Mouse (Mus musculus): ENCODE measurements around the gene B3gnt2. TPM values are rescaled to one million over a fixed set of nuclear protein-coding genes. Genes with fewer than 3 reads are reported as not detected.

B3gnt2 gene
- polyA plus RNA-seq, 1 experiment from 2014 or later, result 2.9 TPM

DNA sequence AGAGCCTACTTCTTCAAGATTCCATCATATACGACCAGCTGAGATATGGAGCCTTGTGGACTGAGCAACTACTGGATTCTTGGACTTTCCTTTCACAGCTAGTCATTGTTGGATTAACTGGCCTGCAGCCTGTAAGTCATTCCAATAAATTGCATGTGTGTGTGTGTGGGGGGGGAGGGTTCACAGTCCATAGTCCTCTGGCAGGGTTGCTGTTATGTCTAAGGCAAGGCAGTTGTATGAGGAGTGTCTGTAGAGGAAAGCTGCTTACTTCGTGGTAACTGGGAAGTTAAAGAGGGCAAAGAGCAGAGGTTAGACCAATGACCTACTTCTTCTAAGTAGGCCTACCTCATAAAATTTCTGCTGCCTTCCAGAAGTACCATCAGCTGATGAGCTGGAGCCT lies 22.9 kb upstream of the B3gnt2 start:
- Histone ChIP-seq H3K9me3 (no peaks in the 10 kb centered on the region), H3K4me3 (no peak overlapping the region), H3K27me3 (ENCODE audit: insufficient read depth, poor library complexity, severe bottlenecking) (no peaks in the 10 kb centered on the region), H3K36me3 (no peaks in the 10 kb centered on the region), H3K4me1 (no peaks in the 10 kb centered on the region; the same call in 1 of the 2 replicates), H3K27ac (no peak overlapping the region)
- 80% methylated on average over 2 of the region's 2 CpGs for WGBS
- no peak for DNase-seq (ENCODE audit: low spot score)

DNA sequence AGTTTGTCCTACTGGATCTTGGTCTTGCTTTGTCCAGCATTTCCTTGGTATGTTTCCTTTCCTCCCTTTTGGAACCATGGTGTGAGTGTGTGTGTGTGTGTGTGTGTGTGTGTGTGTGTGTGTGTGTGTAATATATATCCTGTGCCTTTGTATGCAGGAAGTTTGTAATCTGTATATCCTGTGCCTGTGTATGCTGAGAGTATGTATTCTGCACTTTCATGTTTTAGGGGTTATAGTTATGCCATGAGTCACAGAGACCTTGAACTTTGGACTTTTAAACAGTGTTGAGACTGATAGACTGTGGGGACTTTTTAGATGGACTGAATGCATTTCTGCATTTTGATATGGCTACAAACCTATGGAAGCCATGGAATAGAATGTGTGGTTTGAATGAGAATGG lies 22.2 kb upstream of the B3gnt2 start:
- DNase-seq (ENCODE audit: low spot score), result no peak
- Histone ChIP-seq H3K4me3 (no peak overlapping the region), H3K36me3 (no peaks in the 10 kb centered on the region), H3K9me3 (no peaks in the 10 kb centered on the region), H3K4me1 (no peaks in the 10 kb centered on the region; the same call in 1 of the 2 replicates), H3K27ac (no peak overlapping the region), H3K27me3 (ENCODE audit: insufficient read depth, poor library complexity, severe bottlenecking) (no peaks in the 10 kb centered on the region)

DNA sequence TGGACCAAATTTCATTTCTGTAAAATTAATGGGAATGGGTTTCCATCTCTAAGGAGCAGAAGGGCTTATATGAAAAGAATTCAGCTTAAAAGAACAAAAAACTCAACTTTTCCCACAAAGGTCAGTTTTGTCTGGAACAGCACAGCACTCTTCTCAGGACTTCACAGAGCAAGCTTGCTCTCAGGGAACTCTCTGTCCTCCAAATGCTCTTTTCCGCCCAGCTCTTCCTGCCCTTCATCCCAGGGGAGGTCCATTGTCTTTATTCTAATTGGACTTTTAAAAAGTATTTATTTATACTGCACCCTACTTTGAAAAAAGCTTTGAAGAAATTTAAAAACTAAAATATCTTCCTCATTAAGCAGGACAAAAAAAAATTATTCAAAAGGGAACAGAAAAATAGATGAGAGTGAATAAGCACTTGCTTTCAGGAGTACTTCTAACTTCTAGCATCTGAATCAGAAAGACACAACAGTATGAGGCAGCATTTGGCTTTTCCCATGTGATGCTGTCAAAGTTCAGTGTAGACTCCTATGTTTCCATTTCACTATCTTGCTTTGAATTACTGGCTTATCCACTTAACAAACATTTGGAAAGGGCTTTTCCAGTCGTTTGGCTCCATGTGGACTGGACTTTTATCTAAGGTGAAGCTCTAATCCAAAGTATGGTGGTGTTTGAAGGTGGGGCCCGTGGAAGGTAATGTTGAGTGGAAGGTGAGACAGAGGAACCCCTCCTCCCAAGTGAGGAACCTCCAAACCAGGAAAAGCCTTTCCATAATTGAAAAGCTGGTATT lies 19.8 kb upstream of the B3gnt2 start:
- 55% methylated on average over 3 of the region's 3 CpGs for WGBS
- H3K4me1 ChIP-seq, result no peaks in the 10 kb centered on the region
- no peak overlapping the region for H3K4me3 ChIP-seq
- no peaks in the 10 kb centered on the region for H3K27me3 ChIP-seq (ENCODE audit: insufficient read depth, poor library complexity, severe bottlenecking)
- DNase-seq (ENCODE audit: low spot score), result no peak
- H3K9me3 ChIP-seq, result no peaks in the 10 kb centered on the region
- H3K36me3 ChIP-seq, result no peaks in the 10 kb centered on the region
- H3K27ac ChIP-seq, result no peak overlapping the region

DNA sequence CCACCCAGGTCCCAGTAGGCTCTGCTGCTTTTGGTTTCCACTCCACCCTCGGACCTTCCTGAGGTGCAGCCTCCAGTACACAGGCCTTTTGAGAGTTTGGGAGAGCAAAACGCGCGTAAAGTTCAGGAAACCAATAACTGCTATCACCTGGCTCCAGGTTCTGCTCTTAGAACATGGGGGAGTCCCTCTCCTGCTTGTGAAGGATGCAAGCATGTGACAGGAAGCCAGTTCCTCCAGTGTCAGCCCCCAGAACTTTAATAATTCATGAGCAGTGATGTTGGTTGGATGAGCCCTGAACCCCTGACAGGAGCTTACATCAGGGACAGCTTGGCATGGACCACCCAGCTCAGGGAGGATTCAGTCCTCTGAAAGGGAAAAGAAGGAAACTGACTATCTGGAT lies 18.9 kb upstream of the B3gnt2 start:
- H3K4me3 ChIP-seq, result no peak overlapping the region
- no peak for DNase-seq (ENCODE audit: low spot score)
- H3K4me1 ChIP-seq, result no peaks in the 10 kb centered on the region
- H3K27ac ChIP-seq, result no peak overlapping the region
- no peaks in the 10 kb centered on the region for H3K36me3 ChIP-seq
- no peaks in the 10 kb centered on the region for H3K27me3 ChIP-seq (ENCODE audit: insufficient read depth, poor library complexity, severe bottlenecking)
- 81% methylated on average over 4 of the region's 4 CpGs for WGBS
- no peaks in the 10 kb centered on the region for H3K9me3 ChIP-seq

DNA sequence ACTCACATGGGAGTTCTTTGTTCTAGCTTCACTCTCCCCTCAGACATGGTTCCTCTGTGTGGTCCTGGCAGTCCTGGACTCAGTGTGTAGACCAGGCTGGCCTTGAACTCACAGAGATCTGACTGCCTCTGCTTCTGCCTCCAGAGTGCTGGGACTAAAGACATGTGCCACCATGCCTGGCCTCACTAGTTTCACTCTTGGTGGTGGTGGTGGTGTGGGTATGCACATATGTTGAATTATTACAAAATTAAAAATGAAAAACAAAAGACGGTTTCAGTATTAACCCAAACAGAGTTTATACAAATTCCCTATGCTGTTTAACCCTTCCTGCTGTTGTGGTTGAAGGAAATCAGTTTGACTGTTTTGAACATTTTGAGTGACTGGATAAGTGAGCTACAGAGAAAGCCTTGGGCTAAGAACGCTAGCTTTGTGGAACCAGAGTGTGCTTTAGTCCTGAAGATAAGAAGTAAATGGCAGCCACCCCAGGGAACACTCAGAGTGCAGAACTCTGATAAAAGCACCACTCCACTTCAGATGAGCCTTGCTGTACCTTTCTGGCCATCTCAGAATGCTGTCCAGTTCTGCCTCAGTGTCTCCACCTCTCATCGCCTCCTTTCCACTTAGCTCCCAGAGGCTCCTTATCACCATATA lies 16.0 kb upstream of the B3gnt2 start:
- Histone ChIP-seq H3K4me1 (no peaks in the 10 kb centered on the region), H3K27ac (no peak overlapping the region), H3K4me3 (no peak overlapping the region), H3K36me3 (no peaks in the 10 kb centered on the region), H3K9me3 (no peaks in the 10 kb centered on the region), H3K27me3 (ENCODE audit: insufficient read depth, poor library complexity, severe bottlenecking) (no peaks in the 10 kb centered on the region)
- no peak for DNase-seq (ENCODE audit: low spot score)
- WGBS, result 64% methylated on average over 3 of the region's 3 CpGs

DNA sequence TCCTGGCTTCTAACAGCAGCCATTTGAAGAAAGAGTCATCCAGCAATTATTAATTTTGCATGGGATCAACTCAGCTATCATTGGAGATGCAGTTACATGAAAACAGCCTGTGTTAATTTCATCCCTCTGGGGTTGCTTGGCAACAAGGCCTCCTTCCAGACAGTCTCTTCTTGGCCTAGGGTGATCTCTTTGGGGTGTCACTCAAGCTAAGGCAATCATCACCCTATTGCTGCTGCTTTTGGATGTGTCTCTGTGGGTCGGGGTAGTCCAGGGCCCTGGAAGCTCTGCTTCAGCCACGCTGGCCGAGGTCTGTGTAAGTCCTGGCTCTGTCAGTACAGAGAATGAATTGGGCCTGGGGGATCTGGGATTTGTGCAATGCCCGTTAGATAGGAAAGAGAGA lies 14.5 kb upstream of the B3gnt2 start:
- Histone ChIP-seq H3K4me3 (no peak overlapping the region), H3K27ac (no peak overlapping the region), H3K27me3 (ENCODE audit: insufficient read depth, poor library complexity, severe bottlenecking) (no peaks in the 10 kb centered on the region), H3K9me3 (no peaks in the 10 kb centered on the region), H3K36me3 (no peaks in the 10 kb centered on the region), H3K4me1 (no peaks in the 10 kb centered on the region)
- no peak for DNase-seq (ENCODE audit: low spot score)
- 74% methylated on average over 4 of the region's 4 CpGs for WGBS

DNA sequence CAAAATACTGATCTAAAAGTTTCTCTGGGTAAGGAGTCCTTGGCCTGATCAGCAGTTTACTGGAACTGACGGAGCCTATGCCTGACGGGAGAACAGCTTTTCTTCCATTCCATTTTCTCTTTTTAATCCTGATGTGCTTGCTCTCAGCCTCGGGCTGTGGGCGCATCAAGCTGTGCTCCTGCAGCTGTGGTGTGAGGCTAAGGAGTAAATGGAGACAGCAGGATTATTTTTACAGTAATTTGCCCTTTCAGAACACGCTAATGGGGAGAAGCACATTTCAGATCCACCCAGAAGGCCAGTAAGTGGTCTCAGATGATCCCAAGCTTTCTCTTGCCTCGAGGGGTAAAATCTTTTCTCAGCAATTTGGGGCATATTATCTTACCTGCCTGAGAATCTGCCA lies 14.0 kb upstream of the B3gnt2 start:
- 74% methylated on average over 6 of the region's 6 CpGs for WGBS
- no peaks in the 10 kb centered on the region for H3K27me3 ChIP-seq (ENCODE audit: insufficient read depth, poor library complexity, severe bottlenecking)
- H3K4me1 ChIP-seq, result no peaks in the 10 kb centered on the region
- no peak overlapping the region for H3K4me3 ChIP-seq
- no peaks in the 10 kb centered on the region for H3K9me3 ChIP-seq
- H3K36me3 ChIP-seq, result no peaks in the 10 kb centered on the region
- no peak for DNase-seq (ENCODE audit: low spot score)
- no peak overlapping the region for H3K27ac ChIP-seq

DNA sequence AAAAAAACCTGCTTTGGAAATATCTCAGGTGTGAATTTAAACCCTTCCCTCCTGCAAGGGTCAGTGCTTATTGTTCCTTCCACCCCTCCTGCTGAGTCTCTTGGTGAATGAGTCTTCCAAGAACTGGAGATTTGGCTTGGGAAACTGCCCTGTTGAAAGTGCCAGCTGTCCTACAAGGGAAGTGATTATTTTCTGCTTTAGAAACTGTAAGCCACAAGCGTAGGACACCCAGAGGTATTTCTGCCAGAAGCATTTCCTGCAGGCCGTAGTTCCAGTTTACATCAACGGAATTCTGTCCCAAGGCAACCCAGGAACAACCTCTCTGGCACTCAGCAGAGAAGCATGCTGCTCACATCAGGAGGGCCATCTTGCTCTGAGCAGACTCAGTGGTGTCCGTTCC lies 12.6 kb upstream of the B3gnt2 start:
- DNase-seq (ENCODE audit: low spot score), result no peak
- H3K4me1 ChIP-seq, result no peaks in the 10 kb centered on the region
- H3K36me3 ChIP-seq, result no peaks in the 10 kb centered on the region
- H3K27me3 ChIP-seq (ENCODE audit: insufficient read depth, poor library complexity, severe bottlenecking), result no peaks in the 10 kb centered on the region
- no peaks in the 10 kb centered on the region for H3K9me3 ChIP-seq
- WGBS, result 64% methylated on average over 4 of the region's 4 CpGs
- no peak overlapping the region for H3K27ac ChIP-seq
- H3K4me3 ChIP-seq, result no peak overlapping the region

DNA sequence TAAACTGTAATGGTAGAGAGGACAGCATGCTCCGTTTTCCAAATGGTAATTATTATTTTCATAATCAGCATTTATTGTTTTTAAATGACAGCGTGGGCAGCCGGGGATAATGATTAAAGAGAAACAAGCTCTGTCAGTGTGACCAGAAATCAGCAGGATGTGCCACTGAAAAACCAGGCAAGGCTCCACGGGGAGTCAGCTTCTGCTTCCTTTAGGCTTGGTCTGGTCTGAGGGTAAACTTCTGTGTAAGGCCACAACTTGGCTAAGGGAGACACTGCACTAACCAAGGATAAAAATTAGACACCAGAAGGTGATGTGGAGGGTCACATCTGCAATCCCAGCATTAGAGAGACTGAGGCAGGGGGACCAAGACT lies 11.5 kb upstream of the B3gnt2 start:
- H3K27ac ChIP-seq, result peak overlapping the region; percentile 25; the same call in 1 of the 2 replicates
- no peaks in the 10 kb centered on the region for H3K4me1 ChIP-seq
- no peaks in the 10 kb centered on the region for H3K36me3 ChIP-seq
- DNase-seq (ENCODE audit: low spot score), result no peak
- H3K27me3 ChIP-seq (ENCODE audit: insufficient read depth, poor library complexity, severe bottlenecking), result no peaks in the 10 kb centered on the region
- H3K4me3 ChIP-seq, result no peak overlapping the region
- WGBS, result 50% methylated on average over 4 of the region's 4 CpGs
- no peaks in the 10 kb centered on the region for H3K9me3 ChIP-seq

DNA sequence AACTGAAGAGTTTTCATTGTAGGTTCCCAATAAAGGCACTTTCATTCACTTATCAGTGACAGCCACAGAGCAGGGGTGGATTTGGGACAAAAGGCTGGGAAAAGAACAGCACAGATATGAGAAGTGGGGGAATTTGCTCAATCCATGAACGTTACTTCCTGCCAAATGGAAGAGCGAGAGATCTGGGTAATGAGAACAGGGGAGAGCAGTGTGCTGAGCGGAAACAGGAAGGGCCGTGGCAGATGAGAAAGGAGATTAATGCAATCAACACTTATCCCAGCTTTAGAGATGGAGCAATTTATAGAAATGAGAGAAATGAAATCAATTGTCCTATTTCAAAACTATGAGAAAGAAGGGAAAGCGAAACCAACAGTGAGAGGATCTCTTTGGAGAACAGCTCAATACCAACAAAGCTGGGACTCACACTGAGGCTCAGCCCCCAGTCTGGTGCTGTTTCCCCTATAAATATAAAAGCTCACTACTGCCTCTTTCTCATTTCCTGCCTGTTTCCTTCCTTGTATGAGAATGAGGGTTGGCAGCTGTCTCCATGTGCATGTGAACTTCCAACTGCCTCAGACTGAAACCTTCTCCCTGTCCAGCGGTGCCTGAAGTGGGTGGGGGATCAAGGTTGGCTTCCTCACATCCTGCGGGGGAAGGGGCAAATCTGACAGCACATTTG lies 11.0 kb upstream of the B3gnt2 start:
- Histone ChIP-seq H3K4me3 (no peak overlapping the region), H3K36me3 (no peaks in the 10 kb centered on the region), H3K4me1 (no peaks in the 10 kb centered on the region), H3K27ac (peak overlapping the region; percentile 25; the same call in 1 of the 2 replicates), H3K27me3 (ENCODE audit: insufficient read depth, poor library complexity, severe bottlenecking) (no peaks in the 10 kb centered on the region), H3K9me3 (no peaks in the 10 kb centered on the region)
- 51% methylated on average over 7 of the region's 7 CpGs for WGBS
- DNase-seq (ENCODE audit: low spot score), result no peak

DNA sequence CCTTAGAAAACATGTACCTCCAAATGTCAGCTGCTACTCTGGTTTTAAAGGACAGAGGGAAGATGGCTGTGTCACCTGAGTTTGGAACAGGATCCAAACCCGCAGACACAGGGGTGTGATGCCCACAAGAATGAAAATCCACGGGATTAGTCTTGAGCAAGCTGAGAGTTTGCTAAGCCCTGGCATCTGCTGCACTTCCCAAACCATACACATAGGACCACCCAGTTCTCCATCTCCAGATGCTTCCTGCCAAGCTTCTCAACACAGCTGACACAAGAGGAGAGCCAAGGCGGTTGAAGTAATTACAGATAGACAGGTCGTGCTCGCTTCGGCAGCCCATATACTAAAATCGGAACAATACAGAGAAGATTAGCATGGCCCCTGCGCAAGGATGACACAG lies 7.8 kb upstream of the B3gnt2 start:
- WGBS, result 81% methylated on average over 8 of the region's 8 CpGs
- Histone ChIP-seq H3K27me3 (ENCODE audit: insufficient read depth, poor library complexity, severe bottlenecking) (peaks cover 9% of the 10 kb centered on the region; the same call in 1 of the 2 replicates), H3K4me3 (no peak overlapping the region), H3K36me3 (no peaks in the 10 kb centered on the region), H3K9me3 (no peaks in the 10 kb centered on the region), H3K4me1 (no peaks in the 10 kb centered on the region), H3K27ac (no peak overlapping the region)
- no peak for DNase-seq (ENCODE audit: low spot score)

DNA sequence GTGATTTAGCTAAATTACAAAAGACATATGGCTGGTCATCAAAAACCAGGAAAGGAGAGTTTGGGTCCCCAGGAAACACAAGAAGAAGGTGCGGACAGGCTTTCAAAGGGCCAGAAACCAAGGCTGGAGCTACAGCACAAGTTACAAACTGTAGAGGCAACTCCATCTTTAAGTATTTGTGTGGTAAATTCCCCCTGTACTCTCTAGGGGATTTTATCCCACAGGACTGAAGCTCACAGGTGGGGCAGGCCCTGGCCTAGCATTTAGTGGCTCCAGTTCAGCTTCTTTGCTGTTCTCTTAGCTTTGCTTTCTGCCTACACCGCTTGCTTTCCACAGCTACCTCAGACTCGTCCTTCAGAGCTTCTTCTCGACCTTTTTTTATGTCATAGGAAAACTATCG lies 6.9 kb upstream of the B3gnt2 start:
- H3K4me1 ChIP-seq, result no peaks in the 10 kb centered on the region
- H3K27me3 ChIP-seq (ENCODE audit: insufficient read depth, poor library complexity, severe bottlenecking), result peaks cover 15% of the 10 kb centered on the region; the same call in 1 of the 2 replicates
- no peaks in the 10 kb centered on the region for H3K36me3 ChIP-seq
- H3K4me3 ChIP-seq, result no peak overlapping the region
- 86% methylated on average over 5 of the region's 5 CpGs for WGBS
- no peak overlapping the region for H3K27ac ChIP-seq
- no peaks in the 10 kb centered on the region for H3K9me3 ChIP-seq
- no peak for DNase-seq (ENCODE audit: low spot score)

DNA sequence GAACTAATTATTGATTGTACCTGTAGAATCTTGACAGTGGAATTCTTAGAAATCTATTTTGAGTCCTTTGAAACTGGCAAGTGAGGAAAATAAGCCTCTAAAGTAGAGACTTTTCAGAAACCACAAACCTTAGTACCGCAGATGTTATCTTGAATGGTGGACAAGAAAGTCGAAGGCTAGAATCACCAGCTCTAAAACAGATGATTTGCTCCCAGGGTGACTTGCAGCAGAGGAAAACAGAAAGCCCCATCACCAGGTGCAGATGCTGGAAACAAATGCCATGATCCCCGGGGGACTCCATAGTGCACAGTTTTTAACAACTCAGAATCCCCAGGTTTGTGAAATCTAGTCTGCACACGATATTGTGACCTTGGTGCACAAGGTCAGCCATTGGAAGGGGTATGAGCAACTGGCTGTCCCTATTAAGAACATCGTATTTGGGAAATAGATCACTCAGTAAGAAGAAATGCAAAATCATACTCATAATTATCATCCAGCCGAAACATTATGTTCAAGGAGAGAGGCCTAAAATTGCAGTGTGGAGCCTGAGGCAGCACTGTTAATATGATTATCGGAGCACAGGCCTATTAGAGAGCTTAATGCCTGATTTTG lies 5.0 kb upstream of the B3gnt2 start:
- Histone ChIP-seq H3K36me3 (no peaks in the 10 kb centered on the region), H3K27ac (no peak overlapping the region), H3K4me3 (no peak overlapping the region), H3K27me3 (ENCODE audit: insufficient read depth, poor library complexity, severe bottlenecking) (peaks cover 31% of the 10 kb centered on the region), H3K4me1 (no peaks in the 10 kb centered on the region), H3K9me3 (no peaks in the 10 kb centered on the region)
- DNase-seq (ENCODE audit: low spot score), result no peak
- WGBS, result 82% methylated on average over 7 of the region's 7 CpGs

Data from heart, embryonic 10.5 days (tissue).